Mouse (Mus musculus) thymus, postnatal 4 days (tissue): ENCODE measurements around the gene Fam129a.

Experiments
- DNase-seq: peaks from one replicate; pipeline ENCODE4 v3.0.0; 2021

The Fam129a gene

DNA sequence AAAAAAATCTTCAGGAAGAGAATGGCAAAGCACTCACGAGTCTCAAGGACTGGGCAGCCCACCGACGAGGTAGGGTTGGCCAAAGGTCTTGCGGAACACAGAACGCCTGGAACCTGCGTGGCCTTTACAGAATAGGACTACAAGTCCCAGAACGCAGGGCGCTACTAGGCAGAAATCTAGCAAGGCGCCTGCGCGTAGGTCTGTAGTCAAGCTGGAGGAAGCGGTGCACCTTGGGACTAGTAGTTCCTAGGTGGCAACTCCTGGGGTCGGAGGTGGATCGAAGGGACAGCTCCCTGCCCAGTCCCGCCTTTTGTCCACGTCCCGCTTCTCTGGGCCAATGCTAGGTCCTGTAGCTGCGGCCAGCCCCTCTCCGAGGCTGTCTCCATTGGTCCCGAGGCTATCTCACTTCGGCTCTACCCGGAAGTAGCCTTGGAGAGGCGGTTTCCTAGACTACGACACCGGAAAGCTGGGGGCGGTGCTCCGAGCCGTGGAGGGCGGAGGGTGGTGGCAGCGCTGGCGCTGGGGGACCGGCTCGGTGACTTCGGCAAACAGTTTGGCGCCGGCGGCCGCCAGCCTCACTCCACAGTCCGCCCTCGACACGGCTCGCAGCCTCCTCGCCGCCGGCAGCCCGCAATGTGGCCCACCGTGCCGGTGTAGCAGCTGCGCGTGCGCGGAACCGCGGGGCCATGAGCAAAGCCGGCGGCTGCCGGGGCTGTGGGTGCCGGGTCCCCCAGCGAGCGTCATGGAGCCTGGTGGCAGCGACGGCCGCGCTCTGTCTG, 184.1 kb downstream of the Fam129a start, which contains the start of gene Edem3:
Gene Edem3, plus strand, starts transcription at position 491 of the 779 bp plus-strand sequence.
- DNase-seq = peak; percentile 95

GRCm38 (mm10) chr1:151755660-151756424, 184.9 kb downstream of the Fam129a start:
- no peak for DNase-seq

- DNase-seq = no peak
These were observed 185.4 kb downstream of the Fam129a start for GRCm38 (mm10) chr1:151756425-151756728.

DNA sequence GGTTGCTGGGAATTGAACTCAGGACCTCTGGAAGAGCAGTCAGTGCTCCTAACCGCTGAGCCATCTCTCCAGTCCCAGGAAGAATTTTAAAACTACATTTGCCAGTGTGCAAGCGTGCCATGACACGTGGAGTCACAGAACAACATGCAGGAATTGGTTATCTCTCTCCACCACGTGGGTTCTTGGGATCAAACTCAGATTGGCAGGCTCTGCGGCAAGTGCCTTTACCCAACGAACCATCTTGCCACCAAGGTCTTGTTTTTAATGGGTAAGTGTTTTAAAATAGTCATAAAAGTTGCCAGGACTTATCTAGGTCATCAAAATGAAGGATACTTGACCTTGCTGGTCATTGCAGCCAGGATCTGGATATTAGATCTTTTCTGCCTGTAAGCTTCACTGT, 187.3 kb downstream of the Fam129a start:
- no peak for DNase-seq

GRCm38 (mm10) chr1:151758991-151759390, 188.0 kb downstream of the Fam129a start:
- no peak for DNase-seq

GRCm38 (mm10) chr1:151764236-151764635, 193.2 kb downstream of the Fam129a start:
- DNase-seq = no peak

DNA sequence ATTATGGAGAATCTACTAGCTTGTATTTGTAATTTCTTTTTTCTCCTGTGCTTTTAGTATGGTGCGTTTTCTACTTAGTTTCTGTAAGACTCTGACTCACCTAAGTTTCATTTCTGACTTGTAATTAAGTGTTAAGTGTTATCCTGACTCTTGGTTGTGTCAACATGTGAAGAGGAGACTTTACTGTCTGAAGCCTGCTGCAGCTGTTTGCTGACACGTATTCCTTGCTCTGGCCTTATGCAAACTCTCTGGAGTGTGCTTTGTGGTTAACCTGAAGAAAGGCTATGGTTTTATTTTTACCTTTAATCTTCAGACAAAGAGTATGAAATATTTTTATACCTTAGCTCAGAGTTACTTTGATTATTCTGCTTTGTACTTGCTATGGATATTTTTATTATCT, 195.2 kb downstream of the Fam129a start:
- DNase-seq = no peak

DNA sequence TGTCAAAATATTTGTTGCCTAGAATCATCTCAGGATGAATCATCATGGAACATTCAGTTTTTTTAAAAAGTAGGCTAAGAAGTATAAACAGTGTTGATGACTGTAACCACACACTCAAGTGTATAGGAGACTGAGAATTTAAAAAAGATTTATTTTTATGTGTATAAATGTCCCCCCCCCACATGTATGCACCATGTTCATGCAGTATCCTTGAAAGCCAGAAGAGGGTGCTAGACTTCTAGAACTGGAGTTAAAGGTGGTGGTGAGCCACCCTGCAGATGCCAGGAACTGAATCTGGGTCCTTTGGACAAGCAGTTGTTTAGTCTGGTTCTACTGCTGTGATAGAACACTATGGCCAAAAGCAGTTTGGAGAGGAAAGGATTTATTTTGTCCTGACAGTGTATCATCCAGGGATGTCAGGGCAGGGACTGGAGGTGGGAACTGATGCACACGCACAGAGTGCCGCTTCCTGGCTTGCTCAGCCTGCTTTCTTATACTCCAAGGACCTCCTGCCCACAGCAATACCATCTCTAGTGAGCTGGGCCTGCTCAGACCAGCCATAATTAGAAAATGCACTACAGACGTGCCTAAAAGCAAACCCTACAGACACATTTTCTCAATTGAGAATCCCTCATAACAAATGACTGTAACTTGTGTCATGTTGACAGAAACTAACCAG, 196.1 kb downstream of the Fam129a start:
- no peak for DNase-seq

DNA sequence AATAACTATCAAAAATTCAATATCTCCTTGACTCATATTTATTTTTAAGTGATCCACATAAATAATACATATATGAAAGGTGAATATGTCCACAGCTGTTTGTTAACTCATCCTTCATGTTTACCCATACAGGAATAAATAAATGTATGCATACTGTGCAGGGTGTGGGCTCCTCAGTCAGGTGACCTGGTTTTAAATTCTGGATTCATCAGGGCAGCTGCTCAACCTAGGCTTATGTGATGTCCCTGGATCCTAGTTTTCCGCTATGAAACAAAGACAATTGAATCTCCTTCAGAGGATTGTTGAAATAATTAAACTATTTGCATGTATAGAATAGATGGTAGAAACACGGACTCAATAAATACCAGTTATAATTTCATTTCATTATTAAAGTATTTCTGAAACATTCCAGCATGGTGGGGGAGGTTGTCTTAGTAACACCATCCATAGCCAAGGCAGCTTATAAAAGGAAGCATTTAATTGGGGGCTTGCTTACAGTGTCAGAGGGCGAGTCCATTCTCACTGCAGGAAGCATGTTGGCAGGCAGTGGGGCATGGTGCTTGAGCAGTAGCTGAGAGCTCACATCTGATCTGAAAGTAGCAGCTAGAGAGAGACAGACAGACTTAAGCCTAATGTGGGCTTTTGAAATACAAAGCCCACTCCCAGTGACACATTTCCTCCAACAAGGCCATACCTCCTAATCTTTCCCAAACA, 198.4 kb downstream of the Fam129a start:
- no peak for DNase-seq
